Comparison of ENCODE assay signal across 18 mouse cellular contexts in genomic region chr9:106287165-106287564, GRCm38 (mm10). TPM values are rescaled to one million over a fixed set of nuclear protein-coding genes. Genes with fewer than 3 reads are reported as not detected.
A peak's percentile ranks its signal among the peaks of the same experiment; 100 is the strongest.
DNase-seq lines count a peak whose midpoint lies in the region; ATAC-seq and TF ChIP-seq lines count a peak whose summit lies in the region.
"Had no signal": no experiment of that assay in that cellular context is flagged by ENCODE, and none has a peak within 500 bp of the region (broad histone marks: within the 10 kb centered on the region; RNA-seq: fewer than 3 reads in every experiment).

No protein-coding gene starts in this region.

- peaks cover 6% of the 10 kb centered on the region; the same call in 1 of the 2 replicates for H3K36me3 ChIP-seq in midbrain, postnatal 0 days (ENCODE audit: insufficient read depth, low read length)
- H3K36me3 ChIP-seq in midbrain, embryonic 16.5 days (ENCODE audit: control insufficient read depth, insufficient read depth, low read length): no peaks in the 10 kb centered on the region

- peak; percentile 35 for TF ChIP-seq CTCF in layer of hippocampus, adult 2 months (conservative IDR thresholded peaks at IDR 0.05)
- peak; percentile 36 for TF ChIP-seq CTCF in midbrain, postnatal 0 days (IDR thresholded peaks at IDR 0.05)

- no peak overlapping the region for H3K9ac ChIP-seq in midbrain, postnatal 0 days (replicated peaks; ENCODE audit: low read length, poor library complexity, severe bottlenecking)
- H3K9ac ChIP-seq in midbrain, embryonic 16.5 days (ENCODE audit: low read depth, low read length): no peak overlapping the region
- H3K9ac ChIP-seq: forebrain, embryonic 13.5 days; forebrain, postnatal 0 days; heart, embryonic 12.5 days had no signal

- H3K4me3 ChIP-seq in layer of hippocampus, adult 2 months: no peak overlapping the region
- no peak overlapping the region for H3K4me3 ChIP-seq in midbrain, postnatal 0 days (ENCODE audit: low read depth, low read length)
- H3K4me3 ChIP-seq in midbrain, embryonic 16.5 days (ENCODE audit: low read depth, low read length): no peak overlapping the region
- H3K4me3 ChIP-seq: forebrain, embryonic 13.5 days; heart, embryonic 12.5 days; hindbrain, embryonic 12.5 days had no signal

- no peak for ATAC-seq in midbrain, postnatal 0 days (ENCODE audit: low FRiP score)
- ATAC-seq in midbrain, embryonic 16.5 days: no peak
- ATAC-seq: activated CD4-positive, CD25-positive, alpha-beta regulatory T cell, adult 4 months; forebrain, embryonic 13.5 days; forebrain, postnatal 0 days had no signal

- no peaks in the 10 kb centered on the region for H3K9me3 ChIP-seq in midbrain, postnatal 0 days (ENCODE audit: low read length)
- no peaks in the 10 kb centered on the region for H3K9me3 ChIP-seq in midbrain, embryonic 16.5 days (replicated peaks; ENCODE audit: control insufficient read depth, low read length, poor library complexity, severe bottlenecking)
- H3K9me3 ChIP-seq: forebrain, embryonic 13.5 days; heart, embryonic 12.5 days; hindbrain, embryonic 12.5 days had no signal

- DNase-seq in heart, adult 11 months: peak; percentile 90
- no peak for DNase-seq in heart, postnatal 10 days
- DNase-seq in layer of hippocampus, adult 2 months (ENCODE audit: low spot score in 2 of 2): no peak
- DNase-seq in layer of hippocampus, postnatal 14 days (ENCODE audit: low spot score in 2 of 2): no peak
- no peak for DNase-seq in midbrain, postnatal 0 days (ENCODE audit: low spot score)
- DNase-seq in thymus, postnatal 25 days: no peak
- DNase-seq: adrenal gland, postnatal 14 days; cerebellum, adult 11-12 months; cerebellum, adult 9-10 months; cerebellum, postnatal 25 days; forebrain, postnatal 0 days; gastrocnemius, postnatal 14 days; heart, postnatal 36 days had no signal

- intact Hi-C loops in heart, postnatal 10 days (cut with DNase I): no loop called here

- no peak overlapping the region for H3K4me2 ChIP-seq in midbrain, postnatal 0 days (ENCODE audit: low read depth, low read length, poor library complexity, severe bottlenecking)
- no peak overlapping the region for H3K4me2 ChIP-seq in midbrain, embryonic 16.5 days (ENCODE audit: low read length)
- H3K4me2 ChIP-seq: forebrain, embryonic 13.5 days; heart, embryonic 12.5 days; hindbrain, embryonic 12.5 days had no signal

- WGBS in midbrain, postnatal 0 days: 59% methylated on average over 4 of the region's 4 CpGs
- 72% methylated on average over 4 of the region's 4 CpGs for WGBS in midbrain, embryonic 16.5 days

- H3K27ac ChIP-seq in layer of hippocampus, adult 2 months: no peak overlapping the region
- H3K27ac ChIP-seq in midbrain, postnatal 0 days (ENCODE audit: low read depth, low read length): no peak overlapping the region
- H3K27ac ChIP-seq in midbrain, embryonic 16.5 days (ENCODE audit: low read length): no peak overlapping the region
- H3K27ac ChIP-seq: forebrain, embryonic 13.5 days; hindbrain, embryonic 12.5 days had no signal

- no peaks in the 10 kb centered on the region for H3K4me1 ChIP-seq in midbrain, postnatal 0 days (ENCODE audit: insufficient read depth, low read length)
- peaks cover under 1% of the 10 kb centered on the region for H3K4me1 ChIP-seq in midbrain, embryonic 16.5 days (ENCODE audit: control insufficient read depth, insufficient read depth, low read length)
- H3K4me1 ChIP-seq: forebrain, embryonic 13.5 days; hindbrain, embryonic 12.5 days had no signal

- H3K27me3 ChIP-seq in midbrain, postnatal 0 days (ENCODE audit: insufficient read depth, low read length): no peaks in the 10 kb centered on the region
- no peaks in the 10 kb centered on the region for H3K27me3 ChIP-seq in midbrain, embryonic 16.5 days (ENCODE audit: control insufficient read depth, insufficient read depth, low read depth, low read length)
- H3K27me3 ChIP-seq: forebrain, embryonic 13.5 days; heart, embryonic 12.5 days; hindbrain, embryonic 12.5 days had no signal

RNA-seq across cellular contexts. Expression of gene Poc1a, which starts 6.3 kb away (rescaled TPM):
- 1 to 10 TPM; 6.4 to 7.2 TPM for total RNA-seq in heart, postnatal 10 days (2021)
- 10 to 100 TPM in 1 of 2 experiments, 1 to 10 TPM in 1; 8.6 to 14.5 TPM for total RNA-seq in layer of hippocampus, adult 2 months (2021)
- 10 to 100 TPM in 1 of 2 experiments, 1 to 10 TPM in 1; 8.5 to 12.0 TPM for total RNA-seq in layer of hippocampus, postnatal 14 days (2021)
- 6.5 and 8.7 TPM in 2 replicates for total RNA-seq in midbrain, postnatal 0 days (2014; rRNA removed)
- polyA plus RNA-seq in midbrain, postnatal 0 days (2015; fragmentation: Nextera tagmentation; extraction: Ambion mirVana): 9.8 and 11.7 TPM in 2 replicates
- 8.0 and 9.0 TPM in 2 replicates for polyA plus RNA-seq in midbrain, embryonic 16.5 days (2015; fragmentation: Nextera tagmentation; extraction: Ambion mirVana)

RNA-seq across cellular contexts. Expression of gene Alas1, which starts 38.7 kb away (rescaled TPM):
- 100 to 1,000 TPM; 492 to 534 TPM for total RNA-seq in heart, postnatal 10 days (2021)
- 100 to 1,000 TPM; 149 to 154 TPM for total RNA-seq in layer of hippocampus, adult 2 months (2021)
- 100 to 1,000 TPM; 153 to 174 TPM for total RNA-seq in layer of hippocampus, postnatal 14 days (2021)
- 51.5 and 76.1 TPM in 2 replicates for total RNA-seq in midbrain, postnatal 0 days (2014; rRNA removed)
- polyA plus RNA-seq in midbrain, postnatal 0 days (2015; fragmentation: Nextera tagmentation; extraction: Ambion mirVana): 84.4 and 86.8 TPM in 2 replicates
- polyA plus RNA-seq in midbrain, embryonic 16.5 days (2015; fragmentation: Nextera tagmentation; extraction: Ambion mirVana): 108 and 112 TPM in 2 replicates
